Mouse (Mus musculus) layer of hippocampus, adult 2 months (tissue): ENCODE data around the gene Hs6st3. TPM values are rescaled to one million over a fixed set of nuclear protein-coding genes. Genes with fewer than 3 reads are reported as not detected.

Experiments
- DNase-seq, 2 experiments: peaks; one replicate each; pipeline ENCODE4 v3.0.0; 2022; ENCODE audit warnings: low spot score in 2 of 2
- H3K27ac ChIP-seq: fragments of 200-600 bp; 2 replicates; pipeline ENCODE4 v1.8.1; 2022
- H3K4me3 ChIP-seq: fragments of 200-600 bp; 2 replicates; pipeline ENCODE4 v1.8.1; 2022; ENCODE audit warnings: mild to moderate bottlenecking
- CTCF ChIP-seq: fragments of 200-600 bp; conservative IDR thresholded peaks from 2 replicates; pipeline ENCODE4 v1.8.1; 2022; ENCODE audit warnings: antibody characterized with exemption, mild to moderate bottlenecking, moderate library complexity
- total RNA-seq, 2 experiments: library from RNA; stranded (reverse); gene quantifications; 2 replicates each; pipeline ENCODE4 v1.2.3; 2021

The Hs6st3 gene
- total RNA-seq, 2 experiments from 2014 or later, result 61.6 to 66.8 TPM

GRCm38 (mm10) chr14:119892922-119893321 lies 754.8 kb downstream of the Hs6st3 start:
- TF ChIP-seq CTCF, result no peak
- DNase-seq, result no peak
- H3K4me3 ChIP-seq, result no peak overlapping the region
- H3K27ac ChIP-seq, result no peak overlapping the region

GRCm38 (mm10) chr14:119895097-119895496 lies 757.0 kb downstream of the Hs6st3 start:
- DNase-seq, result no peak
- no peak overlapping the region for H3K4me3 ChIP-seq
- no peak overlapping the region for H3K27ac ChIP-seq
- TF ChIP-seq CTCF, result no peak

- DNase-seq, result no peak
- no peak for TF ChIP-seq CTCF
- H3K27ac ChIP-seq, result no peak overlapping the region
- no peak overlapping the region for H3K4me3 ChIP-seq
These were observed 757.8 kb downstream of the Hs6st3 start for GRCm38 (mm10) chr14:119895765-119896465.

- H3K4me3 ChIP-seq, result no peak overlapping the region
- H3K27ac ChIP-seq, result no peak overlapping the region
These were observed 764.3 kb downstream of the Hs6st3 start for GRCm38 (mm10) chr14:119902486-119902885.

GRCm38 (mm10) chr14:119908032-119908675 lies 770.0 kb downstream of the Hs6st3 start:
- no peak overlapping the region for H3K4me3 ChIP-seq
- DNase-seq, result no peak
- no peak overlapping the region for H3K27ac ChIP-seq
- no peak for TF ChIP-seq CTCF

More at GRCm38 (mm10) chr14:119902486-119902885, 764.3 kb downstream of the Hs6st3 start:
- DNase-seq, result no peak
- no peak for TF ChIP-seq CTCF

GRCm38 (mm10) chr14:119914508-119914907 lies 776.4 kb downstream of the Hs6st3 start:
- no peak overlapping the region for H3K27ac ChIP-seq
- no peak overlapping the region for H3K4me3 ChIP-seq
- DNase-seq, result no peak
- no peak for TF ChIP-seq CTCF

GRCm38 (mm10) chr14:119918281-119919034 lies 780.3 kb downstream of the Hs6st3 start:
- DNase-seq, result no peak
- no peak for TF ChIP-seq CTCF
- Histone ChIP-seq H3K4me3 (no peak overlapping the region), H3K27ac (no peak overlapping the region)

- no peak for DNase-seq
- TF ChIP-seq CTCF, result no peak
- no peak overlapping the region for H3K4me3 ChIP-seq
- no peak overlapping the region for H3K27ac ChIP-seq
These were observed 781.0 kb downstream of the Hs6st3 start for GRCm38 (mm10) chr14:119919177-119919576.

Other genes with a start within 250 kb of the Hs6st3 start
- gene Dzip1, start 212.9 kb upstream of the Hs6st3 start, total RNA-seq, result 100 to 1,000 TPM; 119 to 128 TPM
- gene Dnajc3, start 200.4 kb upstream of the Hs6st3 start, total RNA-seq, result 10 to 100 TPM; 34.7 to 37.3 TPM
- 10 to 100 TPM; 27.4 to 31.3 TPM for gene Uggt2, start 38.9 kb upstream of the Hs6st3 start, total RNA-seq